Mouse (Mus musculus): ENCODE data around the gene Doxl2. TPM values are rescaled to one million over a fixed set of nuclear protein-coding genes. Genes with fewer than 3 reads are reported as not detected.

Doxl2 gene
- polyA plus RNA-seq, 1 experiment from 2014 or later: not detected

DNA sequence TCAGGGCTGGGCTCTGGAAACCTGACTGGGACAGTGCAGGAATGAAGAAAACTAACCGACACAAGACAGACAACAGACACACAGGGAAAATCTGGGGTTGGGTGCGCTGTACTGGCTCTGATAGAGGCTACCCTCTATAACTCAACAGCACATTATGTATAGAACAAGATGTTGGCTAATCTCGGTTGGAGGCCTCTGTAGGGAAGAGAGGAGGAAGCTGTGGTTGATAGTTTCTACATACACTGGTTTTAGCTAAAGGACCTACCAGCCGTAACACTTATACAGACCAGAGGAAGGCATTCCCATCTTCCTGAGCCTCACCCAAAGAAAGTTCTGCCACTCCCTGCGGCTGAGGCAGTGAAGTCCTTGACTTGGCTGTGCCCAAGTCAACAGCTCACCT is 51.7 kb downstream of the Doxl2 start:
- Histone ChIP-seq H3K36me3 (ENCODE audit: control insufficient read depth, insufficient read depth, low read length) (no peaks in the 10 kb centered on the region), H3K4me2 (replicated peaks; ENCODE audit: low read depth, low read length) (no peak overlapping the region), H3K27me3 (ENCODE audit: control insufficient read depth, insufficient read depth, low read length) (no peaks in the 10 kb centered on the region), H3K9ac (replicated peaks; ENCODE audit: low read depth, low read length) (no peak overlapping the region), H3K9me3 (ENCODE audit: control insufficient read depth, low read depth, low read length) (no peaks in the 10 kb centered on the region), H3K27ac (ENCODE audit: low read length) (no peak overlapping the region), H3K4me1 (ENCODE audit: control insufficient read depth, insufficient read depth, low read length) (peaks cover 2% of the 10 kb centered on the region; the same call in 1 of the 2 replicates), H3K4me3 (ENCODE audit: low read depth, low read length) (no peak overlapping the region)
- whole genome bisulfite sequencing: 87% methylated on average over 5 of the region's 5 CpGs
- no peak for ATAC-seq (ENCODE audit: insufficient number of reproducible peaks, insufficient read depth, low FRiP score, low read depth)

GRCm38 (mm10) chr6:49028019-49028418 is 53.3 kb downstream of the Doxl2 start:
- no peaks in the 10 kb centered on the region for H3K27me3 ChIP-seq (ENCODE audit: control insufficient read depth, insufficient read depth, low read length)
- 69% methylated on average over 6 of the region's 6 CpGs for WGBS
- no peak overlapping the region for H3K4me3 ChIP-seq (ENCODE audit: low read depth, low read length)
- ATAC-seq (ENCODE audit: insufficient number of reproducible peaks, insufficient read depth, low FRiP score, low read depth): peak; percentile 65; the same call in 1 of the 2 replicates
- no peaks in the 10 kb centered on the region for H3K9me3 ChIP-seq (ENCODE audit: control insufficient read depth, low read depth, low read length)
- H3K4me1 ChIP-seq (ENCODE audit: control insufficient read depth, insufficient read depth, low read length): peaks cover 2% of the 10 kb centered on the region; the same call in 1 of the 2 replicates
- no peak overlapping the region for H3K4me2 ChIP-seq (replicated peaks; ENCODE audit: low read depth, low read length)
- no peaks in the 10 kb centered on the region for H3K36me3 ChIP-seq (ENCODE audit: control insufficient read depth, insufficient read depth, low read length)
- H3K27ac ChIP-seq (ENCODE audit: low read length): no peak overlapping the region; the same call in 1 of the 2 replicates
- no peak overlapping the region for H3K9ac ChIP-seq (replicated peaks; ENCODE audit: low read depth, low read length)

Other genes starting within 250 kb of the Doxl2 start
- gene Gimap1, start 235.9 kb upstream of the Doxl2 start, polyA plus RNA-seq (2014; fragmentation: Nextera tagmentation; extraction: Ambion mirVana): 14.4 and 16.2 TPM in 2 replicates
- gene Gimap5, start 228.8 kb upstream of the Doxl2 start, polyA plus RNA-seq (2014; fragmentation: Nextera tagmentation; extraction: Ambion mirVana): 5.5 and 8.2 TPM in 2 replicates
- gene Gimap3, start 204.1 kb upstream of the Doxl2 start, polyA plus RNA-seq (2014; fragmentation: Nextera tagmentation; extraction: Ambion mirVana): not detected in 2 replicates
- 179 and 184 TPM in 2 replicates for gene Tmem176a, start 134.0 kb upstream of the Doxl2 start, polyA plus RNA-seq (2014; fragmentation: Nextera tagmentation; extraction: Ambion mirVana)
- 324 and 329 TPM in 2 replicates for gene Tmem176b, start 133.5 kb upstream of the Doxl2 start, polyA plus RNA-seq (2014; fragmentation: Nextera tagmentation; extraction: Ambion mirVana)
- gene Aoc1, start 102.1 kb upstream of the Doxl2 start, polyA plus RNA-seq (2014; fragmentation: Nextera tagmentation; extraction: Ambion mirVana): 0.18 TPM in 1 of 2 replicates, not detected in the other
- gene 1600015I10Rik, start 45.1 kb upstream of the Doxl2 start, polyA plus RNA-seq (2014; fragmentation: Nextera tagmentation; extraction: Ambion mirVana): not detected in 2 replicates
- gene Svs1, start 11.9 kb downstream of the Doxl2 start, polyA plus RNA-seq (2014; fragmentation: Nextera tagmentation; extraction: Ambion mirVana): not detected in 2 replicates
- gene Gpnmb, start 61.6 kb downstream of the Doxl2 start, polyA plus RNA-seq (2014; fragmentation: Nextera tagmentation; extraction: Ambion mirVana): 0.31 and 0.45 TPM in 2 replicates
- 73.1 and 75.8 TPM in 2 replicates for gene Malsu1, start 98.8 kb downstream of the Doxl2 start, polyA plus RNA-seq (2014; fragmentation: Nextera tagmentation; extraction: Ambion mirVana)
- gene Igf2bp3, start 240.0 kb downstream of the Doxl2 start, polyA plus RNA-seq (2014; fragmentation: Nextera tagmentation; extraction: Ambion mirVana): 85.5 and 86.8 TPM in 2 replicates